ENCODE assay signal across 8 mouse cellular contexts in genomic region chr19:44248081-44248853, GRCm38 (mm10). TPM values are rescaled to one million over a fixed set of nuclear protein-coding genes. Genes with fewer than 3 reads are reported as not detected.
DNase-seq lines count a peak whose midpoint lies in the region; ATAC-seq lines count a peak whose summit lies in the region.

No protein-coding gene starts in this region.

- peaks cover 23% of the 10 kb centered on the region for H3K4me1 ChIP-seq in hindbrain, embryonic 16.5 days (ENCODE audit: control insufficient read depth, insufficient read depth, low read depth, low read length)

- H3K4me2 ChIP-seq in hindbrain, embryonic 16.5 days (ENCODE audit: low read length) = peak overlapping the region; percentile 64

- no peaks in the 10 kb centered on the region for H3K9me3 ChIP-seq in hindbrain, embryonic 16.5 days (ENCODE audit: control insufficient read depth, low read length)

- DNase-seq in T-cell, adult 2 months (ENCODE audit: low spot score) = peak; percentile 98
- DNase-seq in cerebellum, postnatal 36 days = peak; percentile 92 to 96
- peak; percentile 87 to 93 for DNase-seq in frontal cortex, postnatal 36 days (ENCODE audit: low spot score in 2 of 2)
- peak; percentile 88 to 91 for DNase-seq in left cerebral cortex, adult 18-20 months (ENCODE audit: low spot score in 2 of 2)
- DNase-seq in right cerebral cortex, adult 18-20 months = peak; percentile 96
- peak; percentile 85 for DNase-seq in urinary bladder, postnatal 10 days (ENCODE audit: low spot score)

- no peaks in the 10 kb centered on the region for H3K79me2 ChIP-seq in macrophage (ENCODE audit: inconsistent target)

- H3K36me3 ChIP-seq in hindbrain, embryonic 16.5 days (ENCODE audit: control insufficient read depth, insufficient read depth, low read length) = no peaks in the 10 kb centered on the region
- no peaks in the 10 kb centered on the region for H3K36me3 ChIP-seq in macrophage (ENCODE audit: inconsistent target)

- peak; percentile 97 for ATAC-seq in hindbrain, embryonic 16.5 days

- WGBS in hindbrain, embryonic 16.5 days = 3% methylated on average over 36 of the region's 36 CpGs
- WGBS in macrophage (ENCODE audit: missing documents) = 5% methylated on average over 36 of the region's 36 CpGs

- H3K27ac ChIP-seq in hindbrain, embryonic 16.5 days (ENCODE audit: low read depth, low read length) = peak overlapping the region; percentile 92
- peak overlapping the region; percentile 89 for H3K27ac ChIP-seq in macrophage

- H3K9ac ChIP-seq in hindbrain, embryonic 16.5 days (ENCODE audit: low read depth, low read length) = peak overlapping the region; percentile 54

- peak overlapping the region; percentile 49 for H3K4me3 ChIP-seq in hindbrain, embryonic 16.5 days (ENCODE audit: low read length)
- peak overlapping the region; percentile 29 for H3K4me3 ChIP-seq in macrophage (ENCODE audit: inconsistent target)

- no peaks in the 10 kb centered on the region for H3K27me3 ChIP-seq in hindbrain, embryonic 16.5 days (replicated peaks; ENCODE audit: control insufficient read depth, insufficient read depth, low read length)

RNA-seq across cellular contexts. Expression of gene Scd3, which starts 45.2 kb away (rescaled TPM):
- polyA plus RNA-seq in hindbrain, embryonic 16.5 days (2015; fragmentation: Nextera tagmentation; extraction: Ambion mirVana) = 4.9 and 6.6 TPM in 2 replicates
- 1 to 10 TPM; 1.9 to 3.0 TPM for total RNA-seq in left cerebral cortex, adult 18-20 months (2021)
- not detected for total RNA-seq in macrophage (2018; cell fraction: chromatin; rRNA removed)
- not detected for total RNA-seq in macrophage (2018; cell fraction: cytosol; rRNA removed)
- not detected for total RNA-seq in macrophage (2018; cell fraction: nucleus; rRNA removed)
- polyA plus RNA-seq in macrophage (2018) = not detected in 3 replicates

RNA-seq across cellular contexts. Expression of gene Scd2, which starts 45.2 kb away (rescaled TPM):
- polyA plus RNA-seq in hindbrain, embryonic 16.5 days (2015; fragmentation: Nextera tagmentation; extraction: Ambion mirVana) = 290 and 322 TPM in 2 replicates
- 100 to 1,000 TPM; 581 to 588 TPM for total RNA-seq in left cerebral cortex, adult 18-20 months (2021)
- 100 to 1,000 TPM in 2 of 26 experiments, 10 to 100 TPM in 14, 1 to 10 TPM in 10; 2.2 to 156 (median 19.0) TPM for total RNA-seq in macrophage (2018; cell fraction: chromatin; rRNA removed)
- 100 to 1,000 TPM; 105 to 368 (median 202) TPM for total RNA-seq in macrophage (2018; cell fraction: cytosol; rRNA removed)
- total RNA-seq in macrophage (2018; cell fraction: nucleus; rRNA removed) = 100 to 1,000 TPM in 21 of 26 experiments, 10 to 100 TPM in 5; 21.2 to 569 (median 200) TPM
- polyA plus RNA-seq in macrophage (2018) = 51.1 to 117 TPM (median 106 TPM) in 3 replicates

RNA-seq across cellular contexts. Expression of gene Pkd2l1, which starts 56.0 kb away (rescaled TPM):
- polyA plus RNA-seq in hindbrain, embryonic 16.5 days (2015; fragmentation: Nextera tagmentation; extraction: Ambion mirVana) = 0.75 and 1.4 TPM in 2 replicates
- total RNA-seq in left cerebral cortex, adult 18-20 months (2021) = under 1 TPM; 0.16 to 0.23 TPM
- total RNA-seq in macrophage (2018; cell fraction: chromatin; rRNA removed) = not detected
- total RNA-seq in macrophage (2018; cell fraction: cytosol; rRNA removed) = not detected
- not detected for total RNA-seq in macrophage (2018; cell fraction: nucleus; rRNA removed)
- not detected in 3 replicates for polyA plus RNA-seq in macrophage (2018)

Comparison
In these comparisons a context has a peak if more than half of its experiments do, and no peak if none do; other contexts are left out.
1. Peak in every context shown above with its lines: DNase-seq, ATAC-seq, H3K4me3 ChIP-seq and H3K27ac ChIP-seq.